Mouse (Mus musculus) large intestine, adult 2 months (tissue): ENCODE measurements around the gene Hoxd3. TPM values are rescaled to one million over a fixed set of nuclear protein-coding genes. Genes with fewer than 3 reads are reported as not detected.

Source experiments
- DNase-seq: peaks from one replicate; pipeline ENCODE4 v3.0.0-alpha.2; 2012; ENCODE audit warnings: low read depth, low spot score
- WGBS: fragments of 180-500 bp; shearing (Covaris S2); methylation state at CpG from one replicate; pipeline ENCODE4 v1.1.7; 2018; 5-methylcytosine and 5-hydroxymethylcytosine counted together
- polyA plus RNA-seq: library from polyadenylated mRNA; depleted of rRNA; stranded (reverse); fragments of >200 nt; gene quantifications from 2 replicates; pipeline ENCODE4 v1.2.3, GENCODE M21; 2012

Gene Hoxd3
- polyA plus RNA-seq, 1 experiment, result 0.06 TPM

DNA sequence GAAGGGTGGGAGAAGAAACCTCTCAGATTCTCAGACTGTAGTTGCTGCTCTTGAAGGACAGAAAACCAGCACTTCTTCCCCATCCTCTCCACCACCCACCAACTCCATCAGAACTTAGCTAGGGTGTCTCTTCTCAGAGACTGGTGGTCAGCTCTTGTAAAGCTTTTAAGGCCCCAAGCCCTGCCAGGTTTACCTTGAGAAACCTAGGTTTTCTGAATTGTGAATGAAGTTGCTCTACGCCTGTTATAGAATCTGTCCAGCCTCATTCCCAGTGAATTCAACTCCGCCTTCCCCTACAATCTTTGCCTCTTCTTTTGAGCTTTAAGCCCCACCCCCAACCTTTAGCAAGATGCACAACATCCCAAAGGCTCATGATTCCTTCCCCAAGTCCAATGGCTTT is 34.6 kb upstream of the Hoxd3 start:
- 64% methylated on average over 2 of the region's 2 CpGs for WGBS
- DNase-seq, result no peak

DNA sequence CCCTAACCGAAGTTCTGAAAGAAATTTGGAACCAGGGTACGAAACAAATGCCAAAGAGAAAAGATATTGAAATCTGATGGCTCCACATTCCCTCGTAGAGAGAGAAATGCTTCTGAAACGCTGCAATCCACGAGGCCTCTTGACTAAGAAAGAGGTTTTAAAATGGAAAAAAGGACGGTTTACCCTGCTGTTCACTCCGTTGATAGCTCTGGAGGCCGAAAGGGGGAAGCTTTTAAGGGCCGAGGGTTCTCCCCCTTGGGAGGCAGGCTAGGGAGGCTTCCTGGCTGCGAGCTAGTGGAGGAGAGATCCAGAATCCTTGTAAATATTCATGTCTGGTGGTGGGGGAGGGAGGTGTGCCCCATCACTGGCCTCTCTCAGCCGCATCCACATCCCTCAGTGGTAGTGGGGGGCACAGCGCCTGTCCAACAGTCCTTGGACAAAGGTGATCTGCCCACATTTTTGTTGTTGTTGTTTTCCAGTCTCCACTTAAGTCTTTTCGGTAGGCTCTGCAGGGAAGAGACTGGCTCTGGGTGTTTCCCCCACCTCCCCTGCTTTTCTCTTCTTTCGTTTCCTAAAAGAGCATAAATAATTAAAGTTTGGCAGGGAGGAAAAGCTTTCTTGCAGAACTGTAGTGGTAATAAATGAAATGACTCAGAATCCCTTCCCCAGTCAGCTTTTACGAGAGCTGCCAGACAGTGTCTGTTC is 32.7 kb upstream of the Hoxd3 start, which contains the start of gene Hoxd11:
TSS of gene Hoxd11 (plus strand) at position 667 of the 705 bp plus-strand sequence.
- DNase-seq, result no peak

DNA sequence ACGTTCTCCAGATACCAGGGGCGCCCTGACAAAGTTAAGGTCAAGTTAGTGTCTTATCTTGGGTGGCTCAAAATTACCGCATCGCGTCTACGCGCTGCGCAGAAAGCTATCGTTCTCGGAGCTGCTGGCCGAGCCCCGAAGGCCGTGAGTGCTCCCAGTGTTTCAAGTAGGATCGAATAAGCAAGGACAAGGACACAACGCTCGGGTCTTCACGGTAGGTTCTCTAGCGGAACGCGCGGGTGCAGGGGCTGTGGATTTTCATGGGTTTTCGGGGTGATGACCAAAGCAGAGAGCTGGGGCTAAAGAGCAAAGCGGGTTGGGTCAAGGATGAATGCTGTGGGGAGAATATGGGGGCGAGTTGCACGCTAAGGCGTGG is 32.1 kb upstream of the Hoxd3 start:
- no peak for DNase-seq
- 4% methylated on average over 26 of the region's 26 CpGs for WGBS

More for the DNA sequence above, 32.7 kb upstream of the Hoxd3 start, which contains the start of gene Hoxd11:
- 9% methylated on average over 15 of the region's 15 CpGs for WGBS

DNA sequence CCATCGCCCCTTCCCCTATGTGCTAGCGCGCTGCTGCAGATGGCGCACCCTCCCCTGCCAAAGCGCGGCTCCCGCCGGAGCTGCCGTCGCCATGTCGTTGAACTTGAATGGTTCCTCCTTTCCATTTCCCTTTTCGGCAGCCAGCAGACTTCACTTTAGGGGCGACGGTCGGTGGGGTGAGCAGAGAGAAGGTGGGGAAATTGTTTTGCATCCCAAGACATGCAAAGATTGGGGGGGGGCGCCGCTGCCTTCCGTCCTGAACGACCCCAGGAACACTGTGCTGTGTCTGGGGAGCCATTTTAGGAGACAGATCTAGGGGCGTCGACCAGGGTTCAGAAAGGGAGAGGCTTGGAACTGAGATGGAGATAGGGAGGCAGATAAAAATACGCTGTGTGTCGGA is 31.7 kb upstream of the Hoxd3 start:
- WGBS, result 8% methylated on average over 23 of the region's 23 CpGs
- DNase-seq, result no peak

DNA sequence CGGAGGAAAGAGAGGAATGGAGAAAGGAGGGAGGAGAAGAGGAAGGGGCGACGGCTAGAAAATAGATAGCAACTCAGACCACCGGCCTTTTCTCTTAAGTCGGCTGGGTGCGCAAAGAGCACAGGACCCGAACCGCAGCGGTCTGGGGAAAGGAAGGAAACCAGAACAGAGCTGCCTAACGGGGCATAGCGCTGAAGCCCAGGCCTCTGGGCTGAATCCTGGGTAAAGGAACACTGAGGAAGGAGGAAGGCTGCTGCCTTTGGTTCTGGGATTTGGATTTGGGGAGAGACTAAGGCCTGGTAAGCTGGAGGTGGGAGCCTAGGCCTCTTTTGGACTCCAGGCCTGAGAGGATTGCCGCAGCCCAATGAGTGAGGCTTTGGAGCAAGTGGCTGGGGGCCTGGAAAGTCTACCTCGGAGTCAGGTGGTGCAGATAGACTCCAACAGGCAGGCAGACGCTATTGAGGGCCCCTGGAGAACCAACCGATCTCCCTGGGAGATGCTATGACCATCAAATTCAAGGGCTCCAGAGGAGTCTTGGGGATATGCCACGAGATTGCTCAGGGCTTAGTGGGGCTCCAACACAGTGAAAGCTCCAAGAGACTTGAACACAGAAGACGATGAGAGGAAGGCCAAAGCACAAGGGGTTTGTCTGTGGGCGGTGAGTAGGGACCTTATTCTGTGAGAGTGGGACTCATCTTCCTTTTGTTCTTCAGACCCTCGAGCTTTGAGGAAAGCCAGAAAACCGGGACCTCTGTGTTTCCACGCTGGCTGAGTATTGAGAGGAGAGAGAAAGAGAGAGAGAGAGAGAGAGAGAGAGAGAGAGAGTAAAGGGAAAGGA is 30.9 kb upstream of the Hoxd3 start:
- no peak for DNase-seq

GRCm38 (mm10) chr2:74681594-74682531 is 29.9 kb upstream of the Hoxd3 start:
- 4% methylated on average over 78 of the region's 78 CpGs for WGBS
- no peak for DNase-seq

More for the DNA sequence above, 30.9 kb upstream of the Hoxd3 start:
- WGBS, result 21% methylated on average over 21 of the region's 21 CpGs

- DNase-seq, result no peak
- WGBS, result 3% methylated on average over 51 of the region's 51 CpGs
These were observed 28.9 kb upstream of the Hoxd3 start for GRCm38 (mm10) chr2:74682796-74683195.

- no peak for DNase-seq
- WGBS, result 4% methylated on average over 18 of the region's 18 CpGs
These were observed 28.2 kb upstream of the Hoxd3 start for GRCm38 (mm10) chr2:74683471-74683951.

GRCm38 (mm10) chr2:74684106-74684505 is 27.6 kb upstream of the Hoxd3 start:
- 30% methylated on average over 12 of the region's 12 CpGs for WGBS
- no peak for DNase-seq

DNA sequence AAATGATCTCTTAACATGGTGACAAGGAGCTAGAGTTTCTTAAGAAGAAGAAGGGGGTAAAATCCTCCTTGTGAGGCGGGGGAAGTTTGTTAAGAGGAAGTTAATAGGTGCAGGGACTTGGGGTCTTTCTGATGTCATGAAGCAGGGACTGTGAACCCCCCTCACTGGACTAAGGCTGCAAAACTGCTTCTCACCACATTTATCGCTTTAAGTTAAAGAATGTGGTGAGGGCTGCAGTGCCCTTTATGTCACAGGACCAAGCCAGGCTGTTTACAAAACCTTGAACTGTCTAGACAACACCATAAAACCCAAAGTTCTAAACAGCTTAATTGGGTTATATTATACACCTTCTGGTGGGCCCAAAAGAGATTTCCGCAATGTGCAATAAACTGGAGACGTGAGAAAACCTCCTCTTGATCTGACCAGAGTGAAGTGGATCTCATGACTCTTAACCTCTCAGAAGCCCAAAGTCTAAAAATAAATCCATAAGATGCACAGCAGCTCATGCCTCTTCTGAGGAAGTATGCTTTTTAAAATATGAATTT is 26.6 kb upstream of the Hoxd3 start:
- no peak for DNase-seq
- WGBS, result 48% methylated on average over 4 of the region's 4 CpGs

DNA sequence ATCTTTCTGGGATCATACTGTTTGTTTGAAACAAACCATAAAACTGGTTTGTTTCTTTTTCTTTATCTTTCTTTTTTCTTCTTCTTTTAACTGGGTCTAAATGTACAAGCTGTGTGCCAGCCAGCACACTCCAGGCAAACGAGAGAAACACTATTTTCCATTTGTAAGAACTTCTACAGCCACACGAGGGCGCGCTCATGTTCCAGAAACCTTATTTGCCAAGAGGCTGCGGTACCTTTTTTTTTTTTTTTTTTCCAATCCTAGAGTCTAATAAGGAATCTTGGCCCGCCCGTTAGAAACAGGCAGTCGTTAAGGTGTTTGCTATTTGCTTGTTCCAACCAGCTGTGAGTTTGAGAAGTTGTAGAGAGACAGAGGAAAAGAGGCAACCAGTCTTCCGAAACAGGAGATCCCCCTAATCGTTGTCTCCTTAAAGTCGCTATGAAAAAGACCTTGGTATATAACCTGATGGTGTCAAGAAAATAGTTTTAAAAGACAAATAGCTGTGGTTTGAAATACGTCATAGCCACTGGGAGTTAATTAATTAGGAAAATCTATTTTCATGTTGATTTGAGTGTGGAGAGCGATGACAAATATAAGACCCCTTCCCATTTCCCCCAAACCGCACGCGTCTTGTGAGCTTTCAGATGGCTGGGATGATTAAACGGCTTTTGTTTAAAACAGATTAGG is 25.3 kb upstream of the Hoxd3 start:
- no peak for DNase-seq
- WGBS, result 12% methylated on average over 17 of the region's 17 CpGs

GRCm38 (mm10) chr2:74686988-74687697 is 24.6 kb upstream of the Hoxd3 start:
- 11% methylated on average over 27 of the region's 27 CpGs for WGBS
- DNase-seq, result no peak

DNA sequence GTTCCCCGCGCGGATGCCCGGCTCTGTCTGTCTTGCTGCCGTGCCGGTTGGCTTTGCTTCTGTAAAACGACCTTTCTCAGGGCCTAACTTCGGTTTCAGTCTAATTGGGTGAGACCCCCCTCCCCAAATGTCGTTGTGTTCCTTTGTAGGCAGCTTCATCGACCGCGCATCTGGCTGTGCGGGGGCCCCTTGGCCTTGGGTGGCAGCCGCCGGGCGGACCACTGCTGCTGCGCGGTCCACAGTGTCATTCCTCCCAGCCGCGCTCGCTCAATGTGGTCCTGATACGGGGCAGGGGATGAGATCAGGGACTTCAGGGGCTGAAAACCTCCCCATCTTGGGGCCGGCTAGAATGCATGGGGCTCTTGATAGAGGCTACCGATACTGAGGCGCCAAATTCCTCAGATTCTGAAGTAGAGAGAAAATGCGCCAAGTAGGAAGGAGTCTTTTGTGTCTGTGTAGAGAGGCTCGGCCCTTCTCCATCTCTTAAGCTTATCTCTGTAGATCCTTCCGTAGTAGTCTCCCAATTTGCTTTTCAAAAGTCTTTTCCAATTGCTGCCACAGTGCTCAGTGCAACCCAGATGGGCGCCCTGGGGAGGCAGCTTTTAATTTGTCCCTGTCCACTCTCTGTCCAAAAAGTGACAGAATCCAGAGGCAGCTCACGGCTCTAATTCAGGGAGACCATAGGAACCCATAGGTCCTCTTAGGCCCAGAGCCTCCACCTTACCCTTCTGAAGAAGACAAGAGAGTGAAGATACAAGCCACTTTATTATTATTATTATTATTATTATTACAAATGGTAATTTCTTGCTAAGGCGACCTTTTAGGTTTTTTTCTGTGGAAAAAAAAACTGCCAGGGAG is 23.8 kb upstream of the Hoxd3 start:
- DNase-seq, result no peak
- 13% methylated on average over 31 of the region's 31 CpGs for WGBS

- WGBS, result 23% methylated on average over 12 of the region's 12 CpGs
- DNase-seq, result no peak
These were observed 22.7 kb upstream of the Hoxd3 start for GRCm38 (mm10) chr2:74688795-74689573.

- WGBS, result 7% methylated on average over 24 of the region's 24 CpGs
- DNase-seq, result no peak
These were observed 22.0 kb upstream of the Hoxd3 start for GRCm38 (mm10) chr2:74689574-74690337.

DNA sequence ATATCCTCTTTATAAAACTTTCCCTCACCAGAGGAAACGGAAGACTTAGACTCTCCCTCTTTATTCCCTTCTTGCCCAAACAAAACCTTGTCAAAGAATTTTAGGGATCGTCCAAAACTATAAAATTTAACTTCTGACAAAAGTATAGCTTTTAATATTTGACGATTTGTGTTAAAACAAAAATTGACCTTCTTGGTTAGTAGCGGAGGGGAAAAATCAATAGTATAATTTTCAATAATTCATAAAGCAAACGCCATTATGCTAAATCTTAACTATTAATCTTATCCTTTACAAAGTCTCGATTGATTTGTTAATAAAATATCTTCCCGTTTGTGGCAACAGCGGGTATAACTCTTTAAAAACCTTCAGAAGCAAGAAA is 21.4 kb upstream of the Hoxd3 start:
- 23% methylated on average over 8 of the region's 8 CpGs for WGBS
- no peak for DNase-seq
